8 mouse cellular contexts compared by ENCODE assay signal in the genomic region with DNA sequence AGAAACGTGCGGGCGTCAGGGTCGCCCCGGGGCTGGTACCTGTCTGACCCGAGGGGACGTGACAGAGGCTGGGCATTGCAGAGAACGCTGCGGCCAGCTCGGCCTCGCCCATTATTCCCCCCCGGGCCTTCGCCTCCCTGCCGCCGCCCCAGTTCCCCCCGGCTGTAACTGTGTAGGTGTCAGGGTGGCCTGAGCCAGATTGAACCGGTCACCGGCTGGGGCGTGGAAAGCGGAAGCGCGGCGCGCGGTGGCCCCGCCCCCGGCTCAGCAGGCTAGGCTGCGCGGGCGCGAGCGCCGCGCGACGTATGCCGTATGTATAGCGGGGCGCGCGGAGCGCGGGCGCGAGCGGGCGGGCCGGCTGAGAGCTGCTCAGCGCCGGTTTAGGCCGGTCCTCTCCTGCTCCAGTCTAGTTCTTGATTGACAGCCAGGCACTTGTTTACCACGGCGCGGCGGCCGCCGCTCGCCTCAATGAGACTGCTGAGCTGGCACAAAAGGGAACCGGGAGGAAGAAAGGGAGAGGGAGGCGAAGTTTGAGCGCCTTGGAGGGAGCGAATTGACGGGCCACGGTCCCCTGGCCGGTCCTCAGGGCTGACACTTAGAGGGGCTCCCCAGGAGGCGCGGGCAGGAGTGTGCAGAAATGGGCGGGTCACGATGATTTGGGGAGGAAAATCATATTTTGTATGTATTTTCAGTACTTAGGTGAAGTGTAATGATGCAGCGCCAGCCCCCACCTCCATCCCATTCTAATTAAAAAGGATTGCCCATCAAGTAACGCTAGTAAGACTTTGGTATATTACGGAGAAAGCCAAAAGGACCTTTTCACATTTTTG. TPM values are rescaled to one million over a fixed set of nuclear protein-coding genes. Genes with fewer than 3 reads are reported as not detected.
DNase-seq lines count a peak whose midpoint lies in the region; ATAC-seq and TF ChIP-seq lines count a peak whose summit lies in the region.

No protein-coding gene starts in this region.

- no peaks in the 10 kb centered on the region for H3K4me1 ChIP-seq in embryonic fibroblast, embryonic 13.5 days (ENCODE audit: control insufficient read depth, insufficient read depth, low read length)
- H3K4me1 ChIP-seq in heart, embryonic 10.5 days: peaks cover 3% of the 10 kb centered on the region; the same call in 1 of the 2 replicates
- H3K4me1 ChIP-seq in kidney, embryonic 14.5 days (ENCODE audit: control insufficient read depth, insufficient read depth, low read length): no peaks in the 10 kb centered on the region
- 0 out of 2 replicates have a peak, but pooled peaks cover 6% of the 10 kb centered on the region for H3K4me1 ChIP-seq in limb, embryonic 15.5 days
- no peaks in the 10 kb centered on the region for H3K4me1 ChIP-seq in midbrain, postnatal 0 days (ENCODE audit: insufficient read depth, low read length)

- H3K9me3 ChIP-seq in heart, embryonic 10.5 days: no peaks in the 10 kb centered on the region
- no peaks in the 10 kb centered on the region for H3K9me3 ChIP-seq in kidney, embryonic 14.5 days (ENCODE audit: control insufficient read depth, low read length)
- H3K9me3 ChIP-seq in limb, embryonic 15.5 days: no peaks in the 10 kb centered on the region
- H3K9me3 ChIP-seq in midbrain, postnatal 0 days (ENCODE audit: low read length): no peaks in the 10 kb centered on the region

- no peaks in the 10 kb centered on the region for H3K27me3 ChIP-seq in C2C12 (ENCODE audit: control insufficient read depth, insufficient read depth, insufficient read length)
- no peaks in the 10 kb centered on the region for H3K27me3 ChIP-seq in heart, embryonic 10.5 days (ENCODE audit: insufficient read depth, poor library complexity, severe bottlenecking)
- H3K27me3 ChIP-seq in kidney, embryonic 14.5 days (ENCODE audit: control insufficient read depth, insufficient read depth, low read length): no peaks in the 10 kb centered on the region
- H3K27me3 ChIP-seq in limb, embryonic 15.5 days: no peaks in the 10 kb centered on the region
- no peaks in the 10 kb centered on the region for H3K27me3 ChIP-seq in midbrain, postnatal 0 days (ENCODE audit: insufficient read depth, low read length)

- TF ChIP-seq POLR2A in embryonic fibroblast, embryonic 13.5 days (IDR thresholded peaks at IDR 0.05; ENCODE audit: low read depth, low read length): peak; percentile 51

- under 1% methylated on average over 72 of the region's 72 CpGs for WGBS in heart, embryonic 10.5 days
- under 1% methylated on average over 67 of the region's 72 CpGs for whole genome bisulfite sequencing in kidney, embryonic 14.5 days
- under 1% methylated on average over 70 of the region's 72 CpGs for WGBS in limb, embryonic 15.5 days
- WGBS in midbrain, postnatal 0 days: under 1% methylated on average over 66 of the region's 72 CpGs

- peak overlapping the region; percentile 99 for H3K27ac ChIP-seq in embryonic fibroblast, embryonic 13.5 days (ENCODE audit: insufficient read depth, low read length)
- peak overlapping the region; percentile 100 for H3K27ac ChIP-seq in heart, embryonic 10.5 days
- peak overlapping the region; percentile 100 for H3K27ac ChIP-seq in kidney, embryonic 14.5 days (ENCODE audit: low read depth, low read length)
- peak overlapping the region; percentile 100 for H3K27ac ChIP-seq in limb, embryonic 15.5 days
- peak overlapping the region; percentile 100 for H3K27ac ChIP-seq in midbrain, postnatal 0 days (ENCODE audit: low read depth, low read length)

- peak overlapping the region; percentile 53 for H3K4me3 ChIP-seq in C2C12 (ENCODE audit: insufficient read depth, poor library complexity, severe bottlenecking)
- H3K4me3 ChIP-seq in embryonic fibroblast, embryonic 13.5 days (ENCODE audit: insufficient read depth, low read length): peak overlapping the region; percentile 73
- peak overlapping the region; percentile 86 for H3K4me3 ChIP-seq in heart, embryonic 10.5 days
- H3K4me3 ChIP-seq in kidney, embryonic 14.5 days (ENCODE audit: low read length): peak overlapping the region; percentile 81
- peak overlapping the region; percentile 88 for H3K4me3 ChIP-seq in limb, embryonic 15.5 days
- H3K4me3 ChIP-seq in midbrain, postnatal 0 days (ENCODE audit: low read depth, low read length): peak overlapping the region; percentile 60

- peak overlapping the region; percentile 46 for H3K4me2 ChIP-seq in kidney, embryonic 14.5 days (replicated peaks; ENCODE audit: low read depth, low read length)
- H3K4me2 ChIP-seq in limb, embryonic 15.5 days: peak overlapping the region; percentile 52
- H3K4me2 ChIP-seq in midbrain, postnatal 0 days (ENCODE audit: low read depth, low read length, poor library complexity, severe bottlenecking): peak overlapping the region; percentile 55

- H3K79me3 ChIP-seq in C2C12 (ENCODE audit: low read depth): peaks cover 27% of the 10 kb centered on the region

- peak overlapping the region; percentile 89 for H3ac ChIP-seq in C2C12 (ENCODE audit: control insufficient read depth, insufficient read length, low read depth)

- peaks cover 39% of the 10 kb centered on the region for H3K36me3 ChIP-seq in C2C12 (ENCODE audit: control insufficient read depth, insufficient read depth)
- H3K36me3 ChIP-seq in heart, embryonic 10.5 days: peaks cover 27% of the 10 kb centered on the region
- peaks cover 25% of the 10 kb centered on the region for H3K36me3 ChIP-seq in kidney, embryonic 14.5 days (ENCODE audit: control insufficient read depth, insufficient read depth, low read length)
- peaks cover 20% of the 10 kb centered on the region for H3K36me3 ChIP-seq in limb, embryonic 15.5 days
- peaks cover 12% of the 10 kb centered on the region; the same call in 1 of the 2 replicates for H3K36me3 ChIP-seq in midbrain, postnatal 0 days (ENCODE audit: insufficient read depth, low read length)

- DNase-seq in brain, adult 2 months (ENCODE audit: low read depth, low spot score): peak; percentile 98
- peak; percentile 96 for DNase-seq in heart, embryonic 10.5 days (ENCODE audit: low spot score)
- peak; percentile 98 for DNase-seq in midbrain, postnatal 0 days (ENCODE audit: low spot score)
- peak; percentile 91 to 98 for DNase-seq in spleen, postnatal 10 days (ENCODE audit: low spot score in 2 of 2)

- peak; percentile 93 for ATAC-seq in kidney, embryonic 14.5 days (ENCODE audit: low FRiP score, low TSS enrichment)
- ATAC-seq in limb, embryonic 15.5 days (ENCODE audit: insufficient number of reproducible peaks, low FRiP score, low TSS enrichment, low read depth): peak; percentile 93
- ATAC-seq in midbrain, postnatal 0 days (ENCODE audit: low FRiP score): peak; percentile 91

- peaks cover 42% of the 10 kb centered on the region for H3K79me2 ChIP-seq in C2C12 (ENCODE audit: control insufficient read depth, insufficient read depth)

- H3K9ac ChIP-seq in kidney, embryonic 14.5 days (ENCODE audit: low read depth, low read length): peak overlapping the region; percentile 100
- H3K9ac ChIP-seq in limb, embryonic 15.5 days: peak overlapping the region; percentile 100
- H3K9ac ChIP-seq in midbrain, postnatal 0 days (replicated peaks; ENCODE audit: low read length, poor library complexity, severe bottlenecking): peak overlapping the region; percentile 99

- no peak for TF ChIP-seq CTCF in C2C12 (IDR thresholded peaks at IDR 0.05; ENCODE audit: control insufficient read depth, insufficient read depth, insufficient read length)
- TF ChIP-seq CTCF in embryonic fibroblast, embryonic 13.5 days (IDR thresholded peaks at IDR 0.05; ENCODE audit: borderline replicate concordance, insufficient read depth, low read length): no peak
- no peak for TF ChIP-seq CTCF in midbrain, postnatal 0 days (IDR thresholded peaks at IDR 0.05)

TF ChIP-seq in C2C12, 6 proteins besides CTCF, POLR2A, EP300 and RAD21:
- TF ChIP-seq FOSL1 (IDR thresholded peaks at IDR 0.05; ENCODE audit: insufficient read depth, low read length, poor library complexity, severe bottlenecking) (no peak), MYOD1 (IDR thresholded peaks at IDR 0.05; ENCODE audit: control insufficient read depth, insufficient read length, low read depth) (no peak), USF1 (IDR thresholded peaks at IDR 0.05; ENCODE audit: low read depth) (no peak), CEBPB (IDR thresholded peaks at IDR 0.05; ENCODE audit: low read depth) (no peak), MYOG (IDR thresholded peaks at IDR 0.05; ENCODE audit: control insufficient read depth, extremely low read depth, insufficient read length) (no peak), MAX (IDR thresholded peaks at IDR 0.05) (no peak)

RNA-seq across cellular contexts. Expression of gene Arrdc3, which starts 2.9 kb away (rescaled TPM):
- 3.2 TPM for polyA plus RNA-seq in C2C12 (2012; fragmentation: generic; extraction: Trizol)
- polyA plus RNA-seq in embryonic fibroblast, embryonic 13.5 days (2011; ENCODE audit: insufficient read length, low read depth, missing spikeins): 25.8 and 37.9 TPM in 2 replicates
- polyA plus RNA-seq in heart, embryonic 10.5 days (2016; fragmentation: Nextera tagmentation; extraction: Ambion mirVana): 52.4 and 54.2 TPM in 2 replicates
- 26.8 and 61.4 TPM in 2 replicates for polyA plus RNA-seq in kidney, embryonic 14.5 days (2014; fragmentation: Nextera tagmentation; extraction: Ambion mirVana)
- polyA plus RNA-seq in limb, embryonic 15.5 days (2015; fragmentation: Nextera tagmentation; extraction: Ambion mirVana): 51.1 and 52.7 TPM in 2 replicates
- 74.3 and 82.0 TPM in 2 replicates for total RNA-seq in midbrain, postnatal 0 days (2014; rRNA removed)
- 42.2 and 42.5 TPM in 2 replicates for polyA plus RNA-seq in midbrain, postnatal 0 days (2015; fragmentation: Nextera tagmentation; extraction: Ambion mirVana)

Comparison
In these comparisons a context has a peak if more than half of its experiments do, and no peak if none do; other contexts are left out.
1. Peak in every context shown above with its lines: DNase-seq, ATAC-seq, H3K4me3 ChIP-seq and H3K27ac ChIP-seq.